Mouse (Mus musculus) liver, embryonic 14.5 days (tissue): ENCODE measurements around the gene Ston1.

Experiments
- CTCF ChIP-seq: IDR thresholded peaks from 2 replicates; pipeline ENCODE4 v1.5.1; 2016; ENCODE audit warnings: antibody characterized with exemption, low read depth, control low read depth
- EP300 ChIP-seq: IDR thresholded peaks from 2 replicates; pipeline ENCODE4 v1.6.1; 2016; ENCODE audit warnings: antibody characterized with exemption, low read depth

GRCm38 (mm10) chr17:88550981-88551940 is 46.2 kb upstream of the Ston1 start:
- TF ChIP-seq CTCF, result no peak
- TF ChIP-seq EP300, result no peak
